Mouse (Mus musculus): ENCODE measurements around the gene Adam15. TPM values are rescaled to one million over a fixed set of nuclear protein-coding genes. Genes with fewer than 3 reads are reported as not detected.
A peak's percentile ranks its signal among the peaks of the same experiment; 100 is the strongest.

Adam15 gene
- polyA plus RNA-seq, 1 experiment: 187 TPM

DNA sequence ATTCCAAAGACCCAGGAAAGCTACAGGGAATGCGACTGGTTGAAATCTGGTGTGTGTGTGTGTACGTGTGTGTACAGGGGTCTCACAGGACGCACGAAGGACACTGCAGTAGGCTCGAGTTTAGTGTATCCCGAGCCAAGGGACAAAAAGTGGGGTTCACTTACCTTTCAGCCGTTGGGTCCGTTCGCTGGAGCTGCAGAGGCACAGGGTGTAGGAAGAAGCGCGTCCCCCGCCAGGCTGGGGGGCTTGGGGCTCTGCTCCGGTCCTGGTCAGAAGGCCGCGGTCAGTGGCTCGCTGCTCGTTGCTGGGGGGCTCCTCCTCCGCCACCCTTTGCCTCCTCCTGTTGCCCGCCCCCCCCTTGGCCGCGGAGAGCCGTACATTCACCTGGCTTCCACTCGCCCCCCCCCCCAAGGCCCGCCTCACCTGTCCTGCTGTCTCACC lies 43.1 kb upstream of the Adam15 start:
- TF ChIP-seq CTCF (IDR thresholded peaks at IDR 0.05; ENCODE audit: control insufficient read depth, insufficient read depth, low read length): no peak
- no peak for TF ChIP-seq POLR2A (IDR thresholded peaks at IDR 0.05; ENCODE audit: borderline replicate concordance, control insufficient read depth, low read depth, low read length)
- peak overlapping the region; percentile 70 for H3K4me3 ChIP-seq (replicated peaks; ENCODE audit: control insufficient read depth, low read depth, low read length)
- peak overlapping the region; percentile 71 for H3K27ac ChIP-seq (ENCODE audit: control insufficient read depth, insufficient read depth, low read depth, low read length, poor library complexity)
- H3K4me1 ChIP-seq (ENCODE audit: control insufficient read depth, insufficient read depth, low read length): no peaks in the 10 kb centered on the region; the same call in 1 of the 2 replicates
- WGBS: 1% methylated on average over 19 of the region's 24 CpGs

DNA sequence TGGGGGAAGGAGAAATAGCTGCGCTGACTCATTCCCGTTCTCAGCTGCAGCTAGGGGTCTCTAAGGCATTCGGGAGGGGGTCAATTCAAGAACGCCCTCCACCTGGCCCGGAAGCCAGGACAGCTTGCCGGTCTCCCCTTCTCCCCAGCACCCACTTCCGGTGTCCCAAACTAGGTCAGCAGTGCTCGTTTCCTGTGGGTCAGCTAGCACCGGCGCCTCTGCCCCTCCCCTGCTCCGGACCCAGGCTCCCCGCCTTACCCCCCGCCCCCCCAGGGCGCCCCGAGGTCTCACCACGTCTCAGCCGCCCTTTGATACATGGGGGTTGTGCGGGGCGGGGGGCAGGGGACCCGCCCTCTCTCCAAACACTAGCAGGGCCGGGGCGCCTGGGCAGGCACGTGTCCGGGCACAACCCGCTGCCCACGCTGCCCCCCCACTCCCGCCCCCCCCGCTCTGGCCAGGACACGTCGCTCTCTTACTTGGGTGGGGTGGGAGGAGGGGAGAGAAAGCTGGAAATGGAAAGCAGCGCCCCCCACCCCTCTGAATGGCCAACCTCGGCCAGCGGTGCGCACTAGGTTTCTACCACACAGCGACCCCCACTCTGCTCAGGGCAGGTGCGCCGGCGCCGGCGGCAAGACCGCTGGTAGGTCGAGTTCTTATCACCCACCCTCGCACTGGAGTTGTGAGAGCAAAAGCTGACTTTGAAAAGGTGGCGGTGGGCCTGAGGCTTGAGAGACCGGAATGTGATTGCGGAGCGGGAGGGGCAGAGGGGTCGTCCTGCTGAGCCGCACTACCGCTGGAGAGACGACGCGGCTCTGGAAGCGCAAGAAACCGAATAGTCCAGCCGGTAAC lies 42.1 kb upstream of the Adam15 start:
- TF ChIP-seq CTCF (IDR thresholded peaks at IDR 0.05; ENCODE audit: control insufficient read depth, insufficient read depth, low read length) (no peak), POLR2A (IDR thresholded peaks at IDR 0.05; ENCODE audit: borderline replicate concordance, control insufficient read depth, low read depth, low read length) (peak; percentile 11; the same call in 1 of the 2 replicates)
- Histone ChIP-seq H3K27ac (ENCODE audit: control insufficient read depth, insufficient read depth, low read depth, low read length, poor library complexity) (peak overlapping the region; percentile 83), H3K4me3 (replicated peaks; ENCODE audit: control insufficient read depth, low read depth, low read length) (peak overlapping the region; percentile 70), H3K4me1 (ENCODE audit: control insufficient read depth, insufficient read depth, low read length) (no peaks in the 10 kb centered on the region; the same call in 1 of the 2 replicates)
- whole genome bisulfite sequencing: under 1% methylated on average over 55 of the region's 56 CpGs

- WGBS: 16% methylated on average over 19 of the region's 19 CpGs
- H3K27ac ChIP-seq (ENCODE audit: control insufficient read depth, insufficient read depth, low read depth, low read length, poor library complexity): peak overlapping the region; percentile 72
Observed at GRCm38 (mm10) chr3:89390699-89391662, 41.2 kb upstream of the Adam15 start.

GRCm38 (mm10) chr3:89390111-89390515 lies 40.3 kb upstream of the Adam15 start:
- no peak for TF ChIP-seq CTCF (IDR thresholded peaks at IDR 0.05; ENCODE audit: control insufficient read depth, insufficient read depth, low read length)
- TF ChIP-seq POLR2A (IDR thresholded peaks at IDR 0.05; ENCODE audit: borderline replicate concordance, control insufficient read depth, low read depth, low read length): no peak
- Histone ChIP-seq H3K4me1 (ENCODE audit: control insufficient read depth, insufficient read depth, low read length) (no peaks in the 10 kb centered on the region; the same call in none of the 2 replicates), H3K27ac (ENCODE audit: control insufficient read depth, insufficient read depth, low read depth, low read length, poor library complexity) (peak overlapping the region; percentile 60), H3K4me3 (replicated peaks; ENCODE audit: control insufficient read depth, low read depth, low read length) (peak overlapping the region; percentile 40)
- 17% methylated on average over 5 of the region's 5 CpGs for WGBS

More at GRCm38 (mm10) chr3:89390699-89391662, 41.2 kb upstream of the Adam15 start:
- Histone ChIP-seq H3K4me1 (ENCODE audit: control insufficient read depth, insufficient read depth, low read length) (no peaks in the 10 kb centered on the region; the same call in none of the 2 replicates), H3K4me3 (replicated peaks; ENCODE audit: control insufficient read depth, low read depth, low read length) (peak overlapping the region; percentile 70)
- TF ChIP-seq POLR2A (IDR thresholded peaks at IDR 0.05; ENCODE audit: borderline replicate concordance, control insufficient read depth, low read depth, low read length) (no peak; the same call in 1 of the 2 replicates), CTCF (IDR thresholded peaks at IDR 0.05; ENCODE audit: control insufficient read depth, insufficient read depth, low read length) (no peak)

DNA sequence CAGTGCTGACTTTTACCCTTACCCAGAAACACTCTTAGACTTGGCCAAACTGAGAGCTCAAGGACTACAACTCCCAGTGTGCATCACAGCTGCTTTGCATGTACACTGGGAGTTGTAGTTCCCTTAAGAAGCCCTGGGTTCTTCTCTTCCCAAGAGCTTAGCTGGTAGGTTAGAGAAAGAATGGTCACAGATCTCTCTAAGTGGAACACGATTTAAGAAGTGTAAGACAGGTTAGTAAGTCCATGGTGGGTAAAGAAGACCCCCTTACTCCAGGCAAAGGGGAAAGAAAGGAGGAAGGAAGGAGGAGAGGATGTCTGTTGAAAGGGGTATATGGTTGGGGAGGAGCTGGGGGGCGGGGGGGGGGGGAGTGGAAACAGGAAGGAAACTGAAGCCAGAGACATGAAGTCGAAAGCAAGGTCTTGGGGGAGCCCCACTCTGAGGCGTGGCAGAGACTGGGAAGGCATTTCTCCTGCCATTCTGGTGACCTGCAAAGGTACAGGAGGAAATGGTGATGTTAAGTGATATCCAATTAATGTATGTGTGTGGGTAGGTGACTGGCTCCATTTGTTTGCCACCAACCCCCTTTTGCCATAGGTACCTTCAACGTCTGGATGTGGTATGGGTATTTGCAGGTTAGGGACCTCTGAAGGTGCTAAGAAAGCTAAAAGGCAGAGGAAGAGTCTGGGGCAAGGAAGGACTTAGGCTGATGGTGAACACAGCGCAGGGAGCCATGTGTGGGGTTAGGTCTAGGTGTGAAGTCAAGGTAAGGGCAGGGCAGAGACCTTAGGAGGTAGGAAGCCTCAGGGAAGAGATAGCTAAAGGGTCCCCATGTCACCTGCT lies 39.3 kb upstream of the Adam15 start:
- peak overlapping the region; percentile 43 for H3K4me3 ChIP-seq (replicated peaks; ENCODE audit: control insufficient read depth, low read depth, low read length)
- WGBS: 24% methylated on average over 5 of the region's 6 CpGs
- no peak for TF ChIP-seq CTCF (IDR thresholded peaks at IDR 0.05; ENCODE audit: control insufficient read depth, insufficient read depth, low read length)
- TF ChIP-seq POLR2A (IDR thresholded peaks at IDR 0.05; ENCODE audit: borderline replicate concordance, control insufficient read depth, low read depth, low read length): no peak
- peak overlapping the region; percentile 93 for H3K27ac ChIP-seq (ENCODE audit: control insufficient read depth, insufficient read depth, low read depth, low read length, poor library complexity)
- H3K4me1 ChIP-seq (ENCODE audit: control insufficient read depth, insufficient read depth, low read length): no peaks in the 10 kb centered on the region; the same call in none of the 2 replicates

DNA sequence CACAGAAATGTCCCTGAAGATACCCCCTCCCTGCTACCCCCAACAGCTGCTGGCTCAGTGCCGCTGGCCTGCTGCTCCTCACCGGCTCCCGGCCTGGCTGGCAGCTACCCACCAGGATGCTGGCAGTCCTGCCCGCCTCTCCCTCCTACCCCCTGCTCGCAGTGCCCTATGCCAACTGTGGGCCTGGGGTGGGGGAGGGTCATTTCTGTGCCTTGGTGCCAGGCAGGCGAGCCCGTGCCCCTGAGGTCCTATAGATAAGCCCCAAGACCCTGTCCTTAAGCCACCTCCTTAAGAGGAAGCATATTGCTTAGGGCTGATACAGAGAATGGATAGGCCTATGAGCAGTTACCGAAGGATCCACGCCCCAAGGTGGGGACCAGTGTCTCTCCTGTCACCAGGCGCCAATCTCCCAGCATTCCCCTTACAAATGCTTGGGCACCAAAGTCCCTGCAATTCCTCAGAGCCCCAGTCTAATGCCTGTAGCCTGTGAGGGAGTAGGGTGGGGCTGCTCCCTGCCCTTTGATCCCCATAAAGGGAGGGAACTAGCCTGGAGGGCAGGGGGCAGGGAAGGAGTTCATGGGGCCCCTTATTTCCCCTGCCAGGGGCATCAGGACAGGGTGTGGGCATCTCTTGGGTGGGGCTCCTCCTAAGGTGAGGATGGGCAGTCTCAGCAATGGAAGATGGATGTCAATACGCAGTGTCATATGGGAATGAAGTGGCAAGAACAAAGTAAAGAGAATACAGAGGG lies 38.5 kb upstream of the Adam15 start:
- Histone ChIP-seq H3K4me3 (replicated peaks; ENCODE audit: control insufficient read depth, low read depth, low read length) (peak overlapping the region; percentile 67), H3K27ac (ENCODE audit: control insufficient read depth, insufficient read depth, low read depth, low read length, poor library complexity) (peak overlapping the region; percentile 93), H3K4me1 (ENCODE audit: control insufficient read depth, insufficient read depth, low read length) (peaks cover 2% of the 10 kb centered on the region)
- TF ChIP-seq CTCF (IDR thresholded peaks at IDR 0.05; ENCODE audit: control insufficient read depth, insufficient read depth, low read length) (no peak), POLR2A (IDR thresholded peaks at IDR 0.05; ENCODE audit: borderline replicate concordance, control insufficient read depth, low read depth, low read length) (0 out of 2 replicates have a peak, but pooled peaks have one; percentile 20)
- 36% methylated on average over 11 of the region's 11 CpGs for WGBS

All from bone marrow, adult 2 months (tissue).